Mouse (Mus musculus) E14TG2a.4 (cell line): Measurements from ENCODE around the gene Fem1a.

Experiments
- H3K27me3 ChIP-seq: 2 replicates; pipeline ENCODE4 v1.6.1; 2014; ENCODE audit warnings: low read length, control low read depth; ENCODE audit not compliant: insufficient read depth
- H3K36me3 ChIP-seq: 2 replicates; pipeline ENCODE4 v1.6.1; 2014; ENCODE audit warnings: low read length, control low read depth; ENCODE audit not compliant: insufficient read depth
- H3K4me1 ChIP-seq: replicated peaks from 2 replicates; pipeline ENCODE4 v1.6.1; 2014; ENCODE audit warnings: low read depth, low read length, control low read depth
- H3K4me3 ChIP-seq: replicated peaks from 2 replicates; pipeline ENCODE4 v1.5.1; 2014; ENCODE audit warnings: mild to moderate bottlenecking, low read length
- H3K9me3 ChIP-seq: 2 replicates; pipeline ENCODE4 v1.6.1; 2014; ENCODE audit warnings: low read length, control low read depth
- CTCF ChIP-seq: conservative IDR thresholded peaks from 2 replicates; pipeline ENCODE4 v1.5.1; 2014; ENCODE audit warnings: low read length
- NANOG ChIP-seq: IDR thresholded peaks from 2 replicates; pipeline ENCODE4 v1.6.1; 2014; ENCODE audit warnings: borderline replicate concordance, low read length, mixed read lengths
- POU5F1 ChIP-seq: IDR thresholded peaks from 2 replicates; pipeline ENCODE4 v1.6.1; 2014; ENCODE audit warnings: low read length, borderline replicate concordance

The Fem1a gene

GRCm38 (mm10) chr17:56256239-56256881 is at the start of gene Fem1a:
Gene Fem1a (plus strand): TSS chr17:56256810.
- Histone ChIP-seq H3K4me3 (peak within 1 kb of the TSS; percentile 92), H3K36me3 (peaks cover 39% of the 10 kb centered on the region), H3K27me3 (no peaks in the 10 kb centered on the region), H3K9me3 (no peaks in the 10 kb centered on the region), H3K4me1 (peaks cover 54% of the 10 kb centered on the region)
- TF ChIP-seq POU5F1 (no peak), CTCF (no peak), NANOG (no peak)

- no peak for TF ChIP-seq POU5F1
- no peak for TF ChIP-seq CTCF
- no peak for TF ChIP-seq NANOG
- Histone ChIP-seq H3K27me3 (no peaks in the 10 kb centered on the region), H3K4me1 (peaks cover 31% of the 10 kb centered on the region), H3K36me3 (peaks cover 100% of the 10 kb centered on the region), H3K4me3 (no peak overlapping the region), H3K9me3 (no peaks in the 10 kb centered on the region)
These were observed 49.5 kb upstream of the Fem1a start for GRCm38 (mm10) chr17:56206986-56207674.

GRCm38 (mm10) chr17:56207963-56208530 is 48.6 kb upstream of the Fem1a start:
- no peak for TF ChIP-seq CTCF
- no peak for TF ChIP-seq POU5F1
- TF ChIP-seq NANOG = no peak
- no peaks in the 10 kb centered on the region for H3K9me3 ChIP-seq
- peaks cover 39% of the 10 kb centered on the region for H3K4me1 ChIP-seq
- peaks cover 98% of the 10 kb centered on the region for H3K36me3 ChIP-seq
- H3K27me3 ChIP-seq = no peaks in the 10 kb centered on the region
- H3K4me3 ChIP-seq = no peak overlapping the region

- TF ChIP-seq CTCF = no peak
- no peak for TF ChIP-seq NANOG
- no peak for TF ChIP-seq POU5F1
- Histone ChIP-seq H3K36me3 (peaks cover 93% of the 10 kb centered on the region), H3K27me3 (no peaks in the 10 kb centered on the region), H3K4me1 (peaks cover 41% of the 10 kb centered on the region), H3K4me3 (no peak overlapping the region), H3K9me3 (no peaks in the 10 kb centered on the region)
These were observed 47.8 kb upstream of the Fem1a start for GRCm38 (mm10) chr17:56208821-56209220.

- TF ChIP-seq POU5F1 (no peak), NANOG (no peak), CTCF (no peak)
- Histone ChIP-seq H3K4me3 (no peak overlapping the region), H3K27me3 (no peaks in the 10 kb centered on the region), H3K9me3 (no peaks in the 10 kb centered on the region), H3K36me3 (peaks cover 83% of the 10 kb centered on the region), H3K4me1 (peaks cover 24% of the 10 kb centered on the region)
These were observed 45.5 kb upstream of the Fem1a start for GRCm38 (mm10) chr17:56211090-56211489.

- no peaks in the 10 kb centered on the region for H3K27me3 ChIP-seq
- peaks cover 30% of the 10 kb centered on the region for H3K4me1 ChIP-seq
- peaks cover 80% of the 10 kb centered on the region for H3K36me3 ChIP-seq
- no peak for TF ChIP-seq POU5F1
- TF ChIP-seq NANOG = no peak
- no peak for TF ChIP-seq CTCF
- H3K9me3 ChIP-seq = no peaks in the 10 kb centered on the region
- H3K4me3 ChIP-seq = no peak overlapping the region
These were observed 43.9 kb upstream of the Fem1a start for GRCm38 (mm10) chr17:56212676-56213075.

GRCm38 (mm10) chr17:56214229-56214628 is 42.4 kb upstream of the Fem1a start:
- Histone ChIP-seq H3K36me3 (peaks cover 64% of the 10 kb centered on the region), H3K27me3 (no peaks in the 10 kb centered on the region), H3K9me3 (no peaks in the 10 kb centered on the region), H3K4me3 (no peak overlapping the region), H3K4me1 (peaks cover 35% of the 10 kb centered on the region)
- TF ChIP-seq NANOG (no peak), POU5F1 (no peak), CTCF (no peak)

- H3K4me1 ChIP-seq = peaks cover 38% of the 10 kb centered on the region
- no peaks in the 10 kb centered on the region for H3K9me3 ChIP-seq
- H3K36me3 ChIP-seq = peaks cover 31% of the 10 kb centered on the region
- TF ChIP-seq NANOG = no peak
- peak overlapping the region; percentile 89 for H3K4me3 ChIP-seq
- H3K27me3 ChIP-seq = no peaks in the 10 kb centered on the region
These were observed 38.9 kb upstream of the Fem1a start for GRCm38 (mm10) chr17:56217670-56218069.
